29 mouse cellular contexts compared by ENCODE assay signal in the genomic region with DNA sequence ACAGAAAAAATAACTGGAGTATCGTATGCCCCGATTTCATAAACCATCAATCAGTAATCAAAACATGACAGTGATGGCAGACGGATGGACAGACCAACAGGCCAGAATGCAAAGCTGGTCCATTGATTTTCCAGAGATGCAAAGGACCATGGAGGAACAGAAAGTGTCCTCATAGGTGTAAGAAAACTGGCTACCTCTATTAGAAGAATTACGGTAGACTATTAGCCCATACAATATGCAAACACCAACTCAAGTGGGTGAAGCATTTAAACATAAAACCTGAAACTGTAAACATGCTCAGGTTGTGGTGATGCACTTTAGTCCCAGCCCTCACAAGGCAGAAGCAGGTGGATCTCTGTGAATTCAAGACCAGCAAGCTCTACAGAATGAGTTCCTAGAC. TPM values are rescaled to one million over a fixed set of nuclear protein-coding genes. Genes with fewer than 3 reads are reported as not detected.
A peak's percentile ranks its signal among the peaks of the same experiment; 100 is the strongest.
DNase-seq lines count a peak whose midpoint lies in the region; ATAC-seq and TF ChIP-seq lines count a peak whose summit lies in the region.
"Had no signal": no experiment of that assay in that cellular context is flagged by ENCODE, and none has a peak within 500 bp of the region (broad histone marks: within the 10 kb centered on the region; RNA-seq: fewer than 3 reads in every experiment).

No protein-coding gene starts in this region.

- DNase-seq in midbrain, embryonic 11.5 days (ENCODE audit: low spot score, missing footprints), result peak; percentile 80
- DNase-seq in A20 (ENCODE audit: low read depth, low spot score) (peak; percentile 44), CH12.LX (ENCODE audit: extremely low read depth) (no peak)
- DNase-seq in cerebellum, adult 2 months, result no peak
- no peak for DNase-seq in kidney, adult 11 months
- DNase-seq in left cerebral cortex, postnatal 25 days (ENCODE audit: low spot score in 2 of 2), result no peak
- DNase-seq: adrenal gland, adult 8-10 months; adrenal gland, postnatal 14 days; adrenal gland, postnatal 36 days; B cell, adult 2 months; cerebellum, adult 11-12 months; cerebellum, adult 8-10 months; cerebellum, adult 9-11 months; cerebellum, postnatal 14 days; cerebellum, postnatal 36 days; embryo, embryonic 11 days had no signal

- no peak overlapping the region for H3K4me2 ChIP-seq in midbrain, embryonic 11.5 days
- H3K4me2 ChIP-seq in midbrain, embryonic 15.5 days, result no peak overlapping the region
- no peak overlapping the region for H3K4me2 ChIP-seq in CH12.LX (ENCODE audit: insufficient read depth, low read depth, poor library complexity, severe bottlenecking)
- H3K4me2 ChIP-seq: embryonic facial prominence, embryonic 13.5 days; embryonic facial prominence, embryonic 15.5 days; forebrain, embryonic 12.5 days had no signal

- in situ Hi-C loops in CH12.LX (cut with MboI; ENCODE audit: low pct_ligation_motif_present, low pct_unique_long_range_greater_than_20kb, low sequenced_read_pairs), result no loop called here

- no peak for TF ChIP-seq RAD21 in CH12.LX (IDR thresholded peaks at IDR 0.05; ENCODE audit: low read depth, low read length)

- H3K4me3 ChIP-seq in midbrain, embryonic 11.5 days (ENCODE audit: low read depth, low read length), result no peak overlapping the region
- no peak overlapping the region for H3K4me3 ChIP-seq in midbrain, embryonic 15.5 days
- no peak overlapping the region for H3K4me3 ChIP-seq in CH12.LX (replicated peaks in 1 of 3; ENCODE audit: low read depth in 2 of 3, low read length in 2 of 3, poor library complexity in 1 of 3)
- no peak overlapping the region for H3K4me3 ChIP-seq in cerebellum, adult 2 months (replicated peaks; ENCODE audit: insufficient read depth, low read depth, low read length)
- H3K4me3 ChIP-seq: embryonic facial prominence, embryonic 13.5 days; embryonic facial prominence, embryonic 15.5 days; erythroblast, embryonic 14.5 days; forebrain, embryonic 10.5 days; forebrain, embryonic 12.5 days had no signal

- H3K9ac ChIP-seq in midbrain, embryonic 11.5 days (ENCODE audit: low read length), result no peak overlapping the region
- no peak overlapping the region for H3K9ac ChIP-seq in midbrain, embryonic 15.5 days
- no peak overlapping the region for H3K9ac ChIP-seq in CH12.LX (ENCODE audit: insufficient read depth, low read depth)
- H3K9ac ChIP-seq: embryonic facial prominence, embryonic 13.5 days; embryonic facial prominence, embryonic 15.5 days; forebrain, embryonic 12.5 days had no signal

- no peaks in the 10 kb centered on the region for H3K27me3 ChIP-seq in midbrain, embryonic 11.5 days (ENCODE audit: control insufficient read depth, insufficient read depth, low read length)
- no peaks in the 10 kb centered on the region for H3K27me3 ChIP-seq in midbrain, embryonic 15.5 days (replicated peaks)
- no peaks in the 10 kb centered on the region for H3K27me3 ChIP-seq in CH12.LX (replicated peaks)
- H3K27me3 ChIP-seq in cerebellum, adult 2 months (ENCODE audit: control insufficient read depth, insufficient read depth, low read length), result no peaks in the 10 kb centered on the region
- H3K27me3 ChIP-seq: embryonic facial prominence, embryonic 13.5 days; embryonic facial prominence, embryonic 15.5 days; forebrain, embryonic 12.5 days; Patski had no signal

- TF ChIP-seq EP300 in CH12.LX (IDR thresholded peaks at IDR 0.05; ENCODE audit: low read length), result no peak

- dilution Hi-C loops in CH12.LX (cut with MboI; ENCODE audit: extremely low pct_ligation_motif_present, extremely low pct_unique_long_range_greater_than_20kb, low sequenced_read_pairs), result no loop called here

- H3K9me3 ChIP-seq in midbrain, embryonic 11.5 days (ENCODE audit: control insufficient read depth, low read length), result no peaks in the 10 kb centered on the region
- no peaks in the 10 kb centered on the region for H3K9me3 ChIP-seq in midbrain, embryonic 15.5 days
- H3K9me3 ChIP-seq in CH12.LX (replicated peaks; ENCODE audit: low read length), result no peaks in the 10 kb centered on the region
- H3K9me3 ChIP-seq: embryonic facial prominence, embryonic 13.5 days; embryonic facial prominence, embryonic 15.5 days; forebrain, embryonic 10.5 days; forebrain, embryonic 12.5 days had no signal

- ATAC-seq in midbrain, embryonic 11.5 days (ENCODE audit: low FRiP score), result no peak
- no peak for ATAC-seq in midbrain, embryonic 15.5 days (replicated peaks)
- peak; percentile 27; the same call in 1 of the 2 replicates for ATAC-seq in granulocyte monocyte progenitor cell, adult 5-6 weeks (replicated peaks; ENCODE audit: poor library complexity, severe bottlenecking)
- ATAC-seq: activated CD4-positive, CD25-positive, alpha-beta regulatory T cell, adult 4 months; CD4-positive, CD25-positive, alpha-beta regulatory T cell, adult 4 months; forebrain, embryonic 14.5 days; forebrain, embryonic 16.5 days; Patski had no signal

- H3K79me2 ChIP-seq in CH12.LX (replicated peaks; ENCODE audit: control insufficient read depth, extremely low read depth, insufficient read depth, poor library complexity, severe bottlenecking), result no peaks in the 10 kb centered on the region

- 64% methylated on average over 4 of the region's 4 CpGs for WGBS in midbrain, embryonic 11.5 days
- 72% methylated on average over 4 of the region's 4 CpGs for WGBS in midbrain, embryonic 15.5 days
- WGBS in cerebellum, adult 2 months, result 82% methylated on average over 4 of the region's 4 CpGs

- intact Hi-C loops in left cerebral cortex, postnatal 25 days (cut with DNase I), result no loop called here

- no peak overlapping the region for H3K27ac ChIP-seq in midbrain, embryonic 11.5 days (ENCODE audit: low read depth, low read length)
- no peak overlapping the region for H3K27ac ChIP-seq in midbrain, embryonic 15.5 days
- H3K27ac ChIP-seq in CH12.LX (ENCODE audit: insufficient read depth, low read depth), result no peak overlapping the region
- no peak overlapping the region for H3K27ac ChIP-seq in cerebellum, adult 2 months (ENCODE audit: insufficient read depth, low read length)
- H3K27ac ChIP-seq: embryonic facial prominence, embryonic 13.5 days; embryonic facial prominence, embryonic 15.5 days; forebrain, embryonic 10.5 days; forebrain, embryonic 12.5 days had no signal

- no peaks in the 10 kb centered on the region for H3K36me3 ChIP-seq in midbrain, embryonic 11.5 days (ENCODE audit: control insufficient read depth, insufficient read depth, low read length)
- no peaks in the 10 kb centered on the region for H3K36me3 ChIP-seq in midbrain, embryonic 15.5 days (replicated peaks)
- H3K36me3 ChIP-seq in CH12.LX (replicated peaks in 1 of 2; ENCODE audit: control insufficient read depth in 1 of 2, insufficient read depth in 1 of 2, low read length in 1 of 2), result peaks cover 0 to 6% of the 10 kb centered on the region in 2 experiments
- H3K36me3 ChIP-seq: embryonic facial prominence, embryonic 13.5 days; embryonic facial prominence, embryonic 15.5 days; forebrain, embryonic 10.5 days; forebrain, embryonic 12.5 days had no signal

- TF ChIP-seq POLR2A in CH12.LX (IDR thresholded peaks at IDR 0.05; ENCODE audit: low read depth, low read length), result no peak
- no peak for TF ChIP-seq POLR2A in cerebellum, adult 2 months (IDR thresholded peaks at IDR 0.05; ENCODE audit: borderline replicate concordance, insufficient read depth, low read length)

- H3K4me1 ChIP-seq in midbrain, embryonic 11.5 days (ENCODE audit: control insufficient read depth, insufficient read depth, low read length), result no peaks in the 10 kb centered on the region
- peaks cover 3% of the 10 kb centered on the region; the same call in 1 of the 2 replicates for H3K4me1 ChIP-seq in midbrain, embryonic 15.5 days
- peaks cover 2 to 22% of the 10 kb centered on the region in 2 experiments for H3K4me1 ChIP-seq in CH12.LX (ENCODE audit: control insufficient read depth in 1 of 2, insufficient read depth in 2 of 2)
- peaks cover 18% of the 10 kb centered on the region; the same call in 1 of the 2 replicates for H3K4me1 ChIP-seq in cerebellum, adult 2 months (ENCODE audit: control insufficient read depth, insufficient read depth, low read length)

- no peak for TF ChIP-seq CTCF in CH12.LX (conservative IDR thresholded peaks at IDR 0.05 in 1 of 2, IDR thresholded peaks at IDR 0.05 in 1 of 2; ENCODE audit: low read depth in 2 of 2, low read length in 2 of 2)
- TF ChIP-seq CTCF in cerebellum, adult 2 months (IDR thresholded peaks at IDR 0.05; ENCODE audit: borderline replicate concordance, insufficient read depth, low read depth, low read length), result no peak

RNA-seq across cellular contexts. Expression of gene Sart1, which starts 6.9 kb away (rescaled TPM):
- polyA plus RNA-seq in midbrain, embryonic 11.5 days (2014; fragmentation: Nextera tagmentation; extraction: Ambion mirVana), result 74.0 and 81.0 TPM in 2 replicates
- polyA plus RNA-seq in midbrain, embryonic 15.5 days (2015; fragmentation: Nextera tagmentation; extraction: Ambion mirVana), result 72.5 and 77.3 TPM in 2 replicates
- total RNA-seq in CH12.LX (2012; rRNA removed), result 78.3 and 85.8 TPM in 2 replicates
- total RNA-seq in CH12.LX (2014; rRNA removed), result 46.7 and 47.7 TPM in 2 replicates
- 104 and 132 TPM in 2 replicates for polyA plus RNA-seq in CH12.LX (2012; ENCODE audit: insufficient read length, low read depth)
- total RNA-seq in granulocyte monocyte progenitor cell, adult 5-6 weeks (2014; fragmentation: Nextera tagmentation), result 86.2 and 138 TPM in 2 replicates
- total RNA-seq in granulocyte monocyte progenitor cell, adult 5-6 weeks (2017), result 63.2 and 78.7 TPM in 2 replicates
- polyA plus RNA-seq in cerebellum, adult 2 months (2012; rRNA removed), result 77.5 and 86.5 TPM in 2 replicates
- 10 to 100 TPM; 87.9 to 92.8 TPM for total RNA-seq in left cerebral cortex, postnatal 25 days (2021)

RNA-seq across cellular contexts. Expression of gene Tsga10ip, which starts 7.0 kb away (rescaled TPM):
- polyA plus RNA-seq in midbrain, embryonic 11.5 days (2014; fragmentation: Nextera tagmentation; extraction: Ambion mirVana), result not detected in 2 replicates
- polyA plus RNA-seq in midbrain, embryonic 15.5 days (2015; fragmentation: Nextera tagmentation; extraction: Ambion mirVana), result not detected in 2 replicates
- total RNA-seq in CH12.LX (2012; rRNA removed) (0.80 and 0.89 TPM in 2 replicates), CH12.LX (2014; rRNA removed) (0.14 TPM in 1 of 2 replicates, not detected in the other)
- polyA plus RNA-seq in CH12.LX (2012; ENCODE audit: insufficient read length, low read depth), result 0.87 and 1.0 TPM in 2 replicates
- not detected in 2 replicates for total RNA-seq in granulocyte monocyte progenitor cell, adult 5-6 weeks (2014; fragmentation: Nextera tagmentation)
- 1.9 TPM in 1 of 2 replicates, not detected in the other for total RNA-seq in granulocyte monocyte progenitor cell, adult 5-6 weeks (2017)
- polyA plus RNA-seq in cerebellum, adult 2 months (2012; rRNA removed), result 0.21 TPM in 1 of 2 replicates, not detected in the other
- not detected for total RNA-seq in left cerebral cortex, postnatal 25 days (2021)
- total RNA-seq: adrenal gland, postnatal 14 days; adrenal gland, postnatal 36 days; common myeloid progenitor, adult 5-6 weeks had no signal
- polyA plus RNA-seq: activated CD4-positive, CD25-positive, alpha-beta regulatory T cell, adult 4 months; CD4-positive, CD25-positive, alpha-beta regulatory T cell, adult 4 months; embryonic facial prominence, embryonic 13.5 days; erythroblast, embryonic 14.5 days; forebrain, embryonic 10.5 days; forebrain, embryonic 12.5 days; forebrain, embryonic 14.5 days; forebrain, embryonic 16.5 days had no signal

RNA-seq across cellular contexts. Expression of gene Banf1, which starts 28.4 kb away (rescaled TPM):
- polyA plus RNA-seq in midbrain, embryonic 11.5 days (2014; fragmentation: Nextera tagmentation; extraction: Ambion mirVana), result 477 and 512 TPM in 2 replicates
- 307 and 337 TPM in 2 replicates for polyA plus RNA-seq in midbrain, embryonic 15.5 days (2015; fragmentation: Nextera tagmentation; extraction: Ambion mirVana)
- total RNA-seq in CH12.LX (2012; rRNA removed) (161 and 176 TPM in 2 replicates), CH12.LX (2014; rRNA removed) (212 and 273 TPM in 2 replicates)
- polyA plus RNA-seq in CH12.LX (2012; ENCODE audit: insufficient read length, low read depth), result 450 and 496 TPM in 2 replicates
- total RNA-seq in granulocyte monocyte progenitor cell, adult 5-6 weeks (2014; fragmentation: Nextera tagmentation), result 526 and 559 TPM in 2 replicates
- 84.9 and 130 TPM in 2 replicates for total RNA-seq in granulocyte monocyte progenitor cell, adult 5-6 weeks (2017)
- polyA plus RNA-seq in cerebellum, adult 2 months (2012; rRNA removed), result 88.7 and 96.0 TPM in 2 replicates
- total RNA-seq in left cerebral cortex, postnatal 25 days (2021), result 10 to 100 TPM; 83.4 to 84.4 TPM

RNA-seq across cellular contexts. Expression of gene Eif1ad, which starts 28.8 kb away (rescaled TPM):
- 68.1 and 73.9 TPM in 2 replicates for polyA plus RNA-seq in midbrain, embryonic 11.5 days (2014; fragmentation: Nextera tagmentation; extraction: Ambion mirVana)
- 43.6 and 43.8 TPM in 2 replicates for polyA plus RNA-seq in midbrain, embryonic 15.5 days (2015; fragmentation: Nextera tagmentation; extraction: Ambion mirVana)
- total RNA-seq in CH12.LX (2012; rRNA removed) (68.4 and 82.5 TPM in 2 replicates), CH12.LX (2014; rRNA removed) (79.3 and 86.0 TPM in 2 replicates)
- polyA plus RNA-seq in CH12.LX (2012; ENCODE audit: insufficient read length, low read depth), result 97.7 and 98.8 TPM in 2 replicates
- total RNA-seq in granulocyte monocyte progenitor cell, adult 5-6 weeks (2014; fragmentation: Nextera tagmentation), result 52.8 and 54.1 TPM in 2 replicates
- 69.4 and 72.2 TPM in 2 replicates for total RNA-seq in granulocyte monocyte progenitor cell, adult 5-6 weeks (2017)
- polyA plus RNA-seq in cerebellum, adult 2 months (2012; rRNA removed), result 28.0 and 30.6 TPM in 2 replicates
- 10 to 100 TPM; 24.9 to 25.6 TPM for total RNA-seq in left cerebral cortex, postnatal 25 days (2021)

RNA-seq across cellular contexts. Expression of gene Drap1, which starts 29.4 kb away (rescaled TPM):
- polyA plus RNA-seq in midbrain, embryonic 11.5 days (2014; fragmentation: Nextera tagmentation; extraction: Ambion mirVana), result 187 and 204 TPM in 2 replicates
- 291 and 296 TPM in 2 replicates for polyA plus RNA-seq in midbrain, embryonic 15.5 days (2015; fragmentation: Nextera tagmentation; extraction: Ambion mirVana)
- total RNA-seq in CH12.LX (2012; rRNA removed), result 142 and 143 TPM in 2 replicates
- 73.3 and 86.7 TPM in 2 replicates for total RNA-seq in CH12.LX (2014; rRNA removed)
- 180 and 215 TPM in 2 replicates for polyA plus RNA-seq in CH12.LX (2012; ENCODE audit: insufficient read length, low read depth)
- 160 and 218 TPM in 2 replicates for total RNA-seq in granulocyte monocyte progenitor cell, adult 5-6 weeks (2014; fragmentation: Nextera tagmentation)
- 119 and 145 TPM in 2 replicates for total RNA-seq in granulocyte monocyte progenitor cell, adult 5-6 weeks (2017)
- 281 and 309 TPM in 2 replicates for polyA plus RNA-seq in cerebellum, adult 2 months (2012; rRNA removed)
- 100 to 1,000 TPM; 197 to 233 TPM for total RNA-seq in left cerebral cortex, postnatal 25 days (2021)

Comparison
In these comparisons a context has a peak if more than half of its experiments do, and no peak if none do; other contexts are left out.
1. DNase-seq: peak in midbrain, embryonic 11.5 days (single experiment) and A20 (single experiment); none in CH12.LX (single experiment), cerebellum, adult 2 months (0 of 2), kidney, adult 11 months (single experiment) and left cerebral cortex, postnatal 25 days (0 of 2).